Mouse (Mus musculus): ENCODE data around the gene Itgal. TPM values are rescaled to one million over a fixed set of nuclear protein-coding genes. Genes with fewer than 3 reads are reported as not detected.

Itgal gene
- polyA plus RNA-seq, 1 experiment from 2014 or later: 3.8 TPM

- Histone ChIP-seq H3K27me3 (replicated peaks; ENCODE audit: insufficient read depth, low read length) (no peaks in the 10 kb centered on the region), H3K27ac (ENCODE audit: low read length) (peak overlapping the region; percentile 97), H3K4me2 (replicated peaks; ENCODE audit: low read depth, low read length) (peak overlapping the region; percentile 78), H3K9me3 (ENCODE audit: low read length) (no peaks in the 10 kb centered on the region), H3K4me3 (ENCODE audit: low read depth, low read length) (peak overlapping the region; percentile 88), H3K36me3 (ENCODE audit: insufficient read depth, low read length) (0 out of 2 replicates have a peak, but pooled peaks cover 4% of the 10 kb centered on the region), H3K4me1 (ENCODE audit: insufficient read depth, low read depth, low read length) (no peaks in the 10 kb centered on the region; the same call in 1 of the 2 replicates), H3K9ac (replicated peaks; ENCODE audit: low read depth) (peak overlapping the region; percentile 83; the same call in 1 of the 2 replicates)
- ATAC-seq: peak; percentile 42
- WGBS: 14% methylated on average over 8 of the region's 8 CpGs
- TF ChIP-seq CTCF (IDR thresholded peaks at IDR 0.05): no peak
- TF ChIP-seq EP300 (IDR thresholded peaks at IDR 0.05): no peak
- peak; percentile 85 for DNase-seq (ENCODE audit: low spot score)
Observed at GRCm38 (mm10) chr7:127346676-127347075, 50.6 kb downstream of the Itgal start.

- Histone ChIP-seq H3K4me1 (ENCODE audit: insufficient read depth, low read depth, low read length) (no peaks in the 10 kb centered on the region; the same call in 1 of the 2 replicates), H3K4me3 (ENCODE audit: low read depth, low read length) (no peak overlapping the region), H3K9ac (replicated peaks; ENCODE audit: low read depth) (no peak overlapping the region), H3K9me3 (ENCODE audit: low read length) (no peaks in the 10 kb centered on the region), H3K36me3 (ENCODE audit: insufficient read depth, low read length) (no peaks in the 10 kb centered on the region), H3K4me2 (replicated peaks; ENCODE audit: low read depth, low read length) (no peak overlapping the region), H3K27ac (ENCODE audit: low read length) (no peak overlapping the region), H3K27me3 (replicated peaks; ENCODE audit: insufficient read depth, low read length) (no peaks in the 10 kb centered on the region)
- 75% methylated on average over 5 of the region's 5 CpGs for WGBS
- DNase-seq (ENCODE audit: low spot score): no peak
- no peak for ATAC-seq
- TF ChIP-seq CTCF (IDR thresholded peaks at IDR 0.05) (no peak), EP300 (IDR thresholded peaks at IDR 0.05) (no peak)
Observed at GRCm38 (mm10) chr7:127351230-127352004, 55.4 kb downstream of the Itgal start.

- H3K4me3 ChIP-seq (ENCODE audit: low read depth, low read length): no peak overlapping the region
- no peaks in the 10 kb centered on the region for H3K4me1 ChIP-seq (ENCODE audit: insufficient read depth, low read depth, low read length)
- H3K27ac ChIP-seq (ENCODE audit: low read length): no peak overlapping the region
- DNase-seq (ENCODE audit: low spot score): no peak
- TF ChIP-seq CTCF (IDR thresholded peaks at IDR 0.05) (no peak), EP300 (IDR thresholded peaks at IDR 0.05) (no peak)
- H3K27me3 ChIP-seq (replicated peaks; ENCODE audit: insufficient read depth, low read length): no peaks in the 10 kb centered on the region; the same call in 1 of the 2 replicates
- no peak for ATAC-seq
- 55% methylated on average over 3 of the region's 3 CpGs for WGBS
- H3K4me2 ChIP-seq (replicated peaks; ENCODE audit: low read depth, low read length): no peak overlapping the region
- no peaks in the 10 kb centered on the region for H3K9me3 ChIP-seq (ENCODE audit: low read length)
- H3K9ac ChIP-seq (replicated peaks; ENCODE audit: low read depth): no peak overlapping the region
- no peaks in the 10 kb centered on the region for H3K36me3 ChIP-seq (ENCODE audit: insufficient read depth, low read length)
Observed at GRCm38 (mm10) chr7:127355796-127356195, 59.7 kb downstream of the Itgal start.

- Histone ChIP-seq H3K9ac (replicated peaks; ENCODE audit: low read depth) (no peak overlapping the region), H3K4me3 (ENCODE audit: low read depth, low read length) (no peak overlapping the region), H3K4me1 (ENCODE audit: insufficient read depth, low read depth, low read length) (no peaks in the 10 kb centered on the region), H3K27me3 (replicated peaks; ENCODE audit: insufficient read depth, low read length) (no peaks in the 10 kb centered on the region; the same call in 1 of the 2 replicates), H3K27ac (ENCODE audit: low read length) (no peak overlapping the region), H3K4me2 (replicated peaks; ENCODE audit: low read depth, low read length) (no peak overlapping the region), H3K36me3 (ENCODE audit: insufficient read depth, low read length) (no peaks in the 10 kb centered on the region), H3K9me3 (ENCODE audit: low read length) (no peaks in the 10 kb centered on the region)
- WGBS: 64% methylated on average over 2 of the region's 2 CpGs
- ATAC-seq (no peak), DNase-seq (ENCODE audit: low spot score) (no peak)
- TF ChIP-seq CTCF (IDR thresholded peaks at IDR 0.05) (no peak), EP300 (IDR thresholded peaks at IDR 0.05) (no peak)
Observed at GRCm38 (mm10) chr7:127357871-127358270, 61.8 kb downstream of the Itgal start.

- Histone ChIP-seq H3K36me3 (ENCODE audit: insufficient read depth, low read length) (no peaks in the 10 kb centered on the region), H3K4me3 (ENCODE audit: low read depth, low read length) (no peak overlapping the region), H3K9me3 (ENCODE audit: low read length) (no peaks in the 10 kb centered on the region), H3K27me3 (replicated peaks; ENCODE audit: insufficient read depth, low read length) (no peaks in the 10 kb centered on the region; the same call in 1 of the 2 replicates), H3K27ac (ENCODE audit: low read length) (no peak overlapping the region), H3K4me2 (replicated peaks; ENCODE audit: low read depth, low read length) (no peak overlapping the region), H3K4me1 (ENCODE audit: insufficient read depth, low read depth, low read length) (peaks cover 2% of the 10 kb centered on the region; the same call in 1 of the 2 replicates), H3K9ac (replicated peaks; ENCODE audit: low read depth) (no peak overlapping the region)
- 62% methylated on average over 4 of the region's 4 CpGs for WGBS
- TF ChIP-seq EP300 (IDR thresholded peaks at IDR 0.05): no peak
- no peak for TF ChIP-seq CTCF (IDR thresholded peaks at IDR 0.05)
- DNase-seq (ENCODE audit: low spot score) (no peak), ATAC-seq (no peak)
Observed at GRCm38 (mm10) chr7:127358472-127358871, 62.4 kb downstream of the Itgal start.

- DNase-seq (ENCODE audit: low spot score): no peak
- no peak for TF ChIP-seq EP300 (IDR thresholded peaks at IDR 0.05)
- TF ChIP-seq CTCF (IDR thresholded peaks at IDR 0.05): no peak
- no peak overlapping the region for H3K27ac ChIP-seq (ENCODE audit: low read length)
Observed at GRCm38 (mm10) chr7:127360265-127360664, 64.2 kb downstream of the Itgal start.

More at GRCm38 (mm10) chr7:127360265-127360664, 64.2 kb downstream of the Itgal start:
- Histone ChIP-seq H3K4me1 (ENCODE audit: insufficient read depth, low read depth, low read length) (peaks cover 5% of the 10 kb centered on the region; the same call in 1 of the 2 replicates), H3K9me3 (ENCODE audit: low read length) (no peaks in the 10 kb centered on the region), H3K4me2 (replicated peaks; ENCODE audit: low read depth, low read length) (no peak overlapping the region), H3K9ac (replicated peaks; ENCODE audit: low read depth) (no peak overlapping the region), H3K27me3 (replicated peaks; ENCODE audit: insufficient read depth, low read length) (no peaks in the 10 kb centered on the region; the same call in 1 of the 2 replicates), H3K4me3 (ENCODE audit: low read depth, low read length) (no peak overlapping the region), H3K36me3 (ENCODE audit: insufficient read depth, low read length) (no peaks in the 10 kb centered on the region)
- WGBS: 50% methylated on average over 4 of the region's 4 CpGs
- ATAC-seq: no peak

Data from lung, postnatal 0 days (tissue).